Mouse (Mus musculus): Measurements from ENCODE around the gene Abhd12b.
A peak's percentile ranks its signal among the peaks of the same experiment; 100 is the strongest.

Abhd12b gene

GRCm38 (mm10) chr12:70153842-70154241 lies at the start of gene Abhd12b:
TSS of gene Abhd12b (plus strand) at chr12:70154142.
- no peak for DNase-seq (ENCODE audit: low spot score)

DNA sequence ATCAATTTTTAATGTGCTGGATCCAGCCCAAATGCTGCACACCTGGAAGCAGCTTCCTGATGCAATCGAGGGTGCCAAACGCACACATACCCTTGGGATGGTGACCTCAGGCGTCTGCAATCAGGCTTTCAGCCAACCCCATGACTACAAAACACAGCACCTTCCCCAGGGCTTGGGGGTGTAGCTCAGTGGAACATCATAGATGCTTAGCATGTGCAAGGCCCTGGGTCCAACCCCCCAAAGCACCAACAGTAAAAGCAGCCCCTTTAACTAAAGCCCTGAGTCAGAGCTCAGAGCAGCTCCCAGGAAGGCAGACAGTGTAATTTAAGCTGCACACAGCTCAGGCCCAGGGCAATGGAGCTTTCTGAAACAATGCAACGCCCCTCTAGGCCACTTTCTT lies 49.7 kb upstream of the Abhd12b start:
- DNase-seq (ENCODE audit: low spot score), result peak; percentile 73

DNA sequence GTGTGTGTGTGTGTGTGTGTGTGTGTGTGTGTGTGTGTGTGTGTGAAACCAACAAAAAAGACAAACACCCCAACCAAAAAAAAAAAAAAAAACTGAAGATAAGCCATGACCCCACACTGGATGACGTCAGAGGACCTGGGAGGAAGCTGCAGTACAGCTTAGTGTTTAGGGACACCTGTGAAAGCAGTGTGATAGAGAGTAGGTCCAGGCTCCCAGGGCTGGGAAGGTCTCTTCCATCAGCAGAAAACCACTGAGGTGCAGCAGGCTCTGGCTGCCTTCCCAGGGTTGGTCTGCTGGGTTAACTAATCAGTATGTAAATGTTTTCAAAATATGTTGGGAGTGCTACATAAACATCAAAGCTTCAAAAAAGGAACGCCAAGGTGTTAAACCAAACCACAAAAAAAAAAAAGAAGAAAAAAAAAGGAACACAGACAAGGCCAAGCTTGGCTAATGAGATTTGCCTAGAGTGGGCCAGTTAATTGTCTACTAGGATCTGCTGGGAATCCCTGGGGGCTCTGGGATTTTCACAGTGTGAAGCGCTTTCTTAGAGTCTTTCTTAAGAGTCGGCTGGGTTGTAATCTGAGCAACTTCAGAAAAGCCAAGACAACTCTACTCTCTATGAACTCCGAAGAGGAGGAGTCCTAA lies 49.0 kb upstream of the Abhd12b start:
- DNase-seq (ENCODE audit: low spot score), result peak; percentile 60

DNA sequence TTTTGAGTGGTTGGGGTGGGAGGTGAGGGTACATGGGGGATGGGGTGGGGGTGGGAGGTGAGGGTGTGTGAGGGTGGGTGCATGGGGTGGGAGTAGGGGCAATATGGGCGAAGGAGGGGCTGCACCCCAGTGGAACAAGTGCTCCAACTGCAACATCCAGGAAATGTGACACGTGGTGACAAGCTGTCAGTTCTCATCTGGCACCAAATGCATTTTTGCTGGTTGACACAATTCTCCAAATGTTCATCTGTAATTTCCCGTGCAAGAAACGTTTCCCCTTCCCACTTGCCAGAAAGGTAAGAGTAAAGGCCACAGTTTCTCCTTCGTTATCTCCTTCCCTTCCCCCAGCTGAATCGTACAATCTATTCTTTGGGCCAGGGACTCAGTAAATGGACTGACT lies 48.1 kb upstream of the Abhd12b start:
- DNase-seq (ENCODE audit: low spot score), result no peak

- no peak for DNase-seq (ENCODE audit: low spot score)
Measured at GRCm38 (mm10) chr12:70106508-70106907, 47.4 kb upstream of the Abhd12b start.

- peak; percentile 43 for DNase-seq (ENCODE audit: low spot score)
Measured at GRCm38 (mm10) chr12:70108104-70108503, 45.8 kb upstream of the Abhd12b start.

GRCm38 (mm10) chr12:70109921-70110320 lies 44.0 kb upstream of the Abhd12b start:
- no peak for DNase-seq (ENCODE audit: low spot score)

- peak; percentile 18 for DNase-seq (ENCODE audit: low spot score)
Measured at GRCm38 (mm10) chr12:70110375-70111116, 43.4 kb upstream of the Abhd12b start.

DNA sequence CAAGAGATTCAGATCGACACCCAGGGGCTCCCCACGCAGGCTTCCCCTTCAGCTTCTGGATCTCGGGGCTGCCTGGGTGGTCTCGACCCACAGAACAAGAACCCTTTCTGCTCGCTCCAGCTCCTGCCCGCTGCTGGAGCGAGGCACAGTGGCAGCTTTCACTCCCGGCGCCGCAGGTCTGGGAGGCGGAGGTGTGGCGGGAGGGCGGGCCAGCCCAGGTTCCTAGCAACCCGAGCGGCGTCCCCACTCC lies 42.9 kb upstream of the Abhd12b start:
- no peak for DNase-seq (ENCODE audit: low spot score)

DNA sequence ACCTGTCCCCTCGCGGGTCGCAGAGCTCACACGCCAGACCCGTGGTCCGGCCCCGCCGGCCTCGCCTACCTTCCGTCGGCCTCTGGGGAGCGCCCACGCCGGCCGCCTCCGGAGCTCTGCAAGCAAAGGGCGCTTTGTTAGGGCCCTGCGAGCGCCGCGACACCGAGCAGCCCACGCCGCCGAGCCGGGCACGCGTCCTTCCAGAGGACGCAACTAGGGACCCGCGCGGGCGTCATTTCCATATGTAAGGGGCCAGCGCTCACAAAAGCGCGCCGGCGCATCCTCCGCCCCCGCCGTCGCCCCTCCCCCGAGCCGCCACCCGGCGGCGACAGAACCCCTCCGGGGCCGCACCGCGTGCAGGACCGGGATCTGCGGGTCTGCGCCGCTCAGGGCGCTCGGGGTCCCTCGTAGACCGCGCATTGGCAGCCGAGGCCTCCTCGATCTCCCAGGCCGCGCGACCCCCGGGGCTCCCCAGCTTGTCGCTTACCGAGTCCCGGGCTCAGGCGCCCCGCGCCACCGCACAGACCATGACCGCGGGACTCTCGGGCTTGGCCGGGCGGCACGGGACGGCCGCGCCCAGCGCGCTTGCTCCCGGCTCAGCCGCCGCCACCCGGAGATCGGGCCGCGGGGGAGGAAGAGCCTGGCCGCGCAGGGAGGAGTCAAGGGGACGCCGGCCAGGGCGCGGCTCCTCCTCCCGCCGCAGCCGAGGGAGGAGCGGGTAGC lies 42.4 kb upstream of the Abhd12b start:
- peak; percentile 78 for DNase-seq (ENCODE audit: low spot score)

DNA sequence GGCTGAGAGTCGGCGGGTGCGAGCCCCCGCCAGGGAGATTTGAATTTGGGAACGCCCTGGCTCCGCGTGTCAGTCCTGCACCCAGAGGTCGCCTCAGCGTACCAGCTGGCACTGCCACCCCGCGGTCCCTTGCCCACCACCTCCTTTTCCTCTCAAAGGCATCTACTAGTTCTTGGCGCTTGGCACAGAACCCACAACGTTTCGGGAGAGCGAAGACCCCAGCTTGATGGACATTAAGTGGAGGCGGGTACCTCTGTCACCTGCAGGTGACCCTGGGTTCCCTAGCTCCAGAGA lies 41.9 kb upstream of the Abhd12b start:
- no peak for DNase-seq (ENCODE audit: low spot score)

- DNase-seq (ENCODE audit: low spot score), result no peak
Measured at GRCm38 (mm10) chr12:70113351-70113750, 40.6 kb upstream of the Abhd12b start, which contains the start of gene Nin. TSS of gene Nin (minus strand) at chr12:70113717.

GRCm38 (mm10) chr12:70117146-70117545 lies 36.8 kb upstream of the Abhd12b start:
- DNase-seq (ENCODE audit: low spot score), result no peak

DNA sequence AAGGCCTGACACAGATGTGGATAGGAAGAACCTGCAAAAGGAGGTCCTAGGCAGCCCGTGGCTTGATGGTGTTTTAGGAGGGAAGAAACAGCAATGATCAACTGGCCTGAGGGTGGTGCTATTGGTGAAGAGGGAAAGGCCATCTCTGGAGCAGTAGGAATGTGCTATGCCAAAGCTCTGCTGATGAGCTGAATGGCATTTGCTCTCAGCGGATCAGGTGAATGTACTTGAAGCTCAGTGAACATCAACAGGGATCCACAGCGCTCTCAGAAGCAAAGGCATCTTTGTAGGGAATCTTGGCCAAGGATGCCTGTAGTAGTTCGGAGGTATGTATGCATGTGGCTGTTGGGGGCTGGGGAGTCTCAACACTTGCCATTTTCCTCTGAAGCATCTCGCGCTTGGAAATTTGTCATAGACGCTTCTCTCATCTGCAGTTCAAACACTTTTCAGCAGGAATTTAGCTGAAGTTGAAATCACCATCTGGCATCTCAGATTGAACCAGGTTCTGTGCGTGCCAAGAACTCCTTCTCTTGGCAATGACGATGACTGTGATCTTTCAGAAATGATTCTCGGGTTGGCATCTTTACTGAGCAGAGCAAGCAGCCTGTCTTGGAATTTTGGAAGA lies 35.1 kb upstream of the Abhd12b start:
- DNase-seq (ENCODE audit: low spot score), result no peak

DNA sequence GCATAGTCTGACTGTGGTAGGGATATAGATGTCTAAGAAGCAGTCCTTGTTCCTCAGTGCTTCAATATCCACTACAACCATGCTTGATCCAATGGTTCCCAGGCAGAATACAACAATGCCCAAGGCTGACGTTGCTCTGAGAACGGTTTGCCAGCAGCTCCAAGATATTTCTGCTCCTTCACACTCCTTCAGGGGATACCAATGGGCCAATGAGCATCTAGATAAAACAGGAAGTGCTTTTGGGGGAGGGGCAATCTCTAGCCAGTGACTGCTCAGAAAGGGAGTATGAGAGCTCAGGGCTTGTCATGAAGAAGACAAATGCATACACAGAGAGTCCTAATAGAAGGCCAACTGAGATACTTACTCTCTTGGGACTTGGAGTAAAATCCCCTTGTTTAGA lies 34.4 kb upstream of the Abhd12b start:
- DNase-seq (ENCODE audit: low spot score), result no peak

DNA sequence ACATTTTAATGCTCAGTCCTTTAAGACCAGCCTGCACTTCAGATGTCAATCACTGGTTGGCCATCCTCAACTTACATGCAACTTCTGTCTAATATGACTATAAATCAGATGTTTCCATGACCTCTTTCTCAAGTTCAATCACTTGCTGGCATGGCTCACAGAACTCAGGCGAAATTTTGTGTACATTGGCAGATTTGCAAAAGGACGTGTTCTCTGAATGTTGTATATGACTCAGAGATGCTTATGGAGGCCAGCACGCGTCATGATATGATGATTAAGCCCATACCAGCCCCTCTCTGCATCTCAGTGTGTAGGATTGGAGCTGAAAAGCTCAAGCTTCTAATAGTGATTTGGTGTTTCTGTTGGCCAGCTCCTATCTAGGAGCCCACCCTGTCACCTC lies 27.3 kb upstream of the Abhd12b start:
- DNase-seq (ENCODE audit: low spot score), result no peak

DNA sequence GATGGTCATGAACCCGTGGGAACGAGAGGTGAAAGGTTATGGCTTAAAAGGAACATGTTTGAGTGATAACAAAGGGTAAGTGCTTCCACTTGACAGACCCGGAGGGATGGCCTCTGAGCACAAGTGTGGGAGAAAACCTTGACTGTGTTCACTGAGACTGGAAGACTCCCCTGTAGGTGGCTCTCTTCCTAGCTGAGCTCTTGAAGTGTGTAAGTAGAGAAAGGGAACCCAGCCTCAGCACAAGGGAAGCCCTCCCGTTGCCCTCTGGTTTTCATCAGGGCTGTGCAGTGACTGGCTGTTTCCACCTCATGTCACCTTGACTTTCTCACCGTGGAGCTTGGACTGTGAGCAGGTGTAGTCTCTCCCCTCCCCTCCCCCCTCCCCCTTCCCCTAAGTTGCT lies 24.8 kb upstream of the Abhd12b start:
- DNase-seq (ENCODE audit: low spot score), result no peak

DNA sequence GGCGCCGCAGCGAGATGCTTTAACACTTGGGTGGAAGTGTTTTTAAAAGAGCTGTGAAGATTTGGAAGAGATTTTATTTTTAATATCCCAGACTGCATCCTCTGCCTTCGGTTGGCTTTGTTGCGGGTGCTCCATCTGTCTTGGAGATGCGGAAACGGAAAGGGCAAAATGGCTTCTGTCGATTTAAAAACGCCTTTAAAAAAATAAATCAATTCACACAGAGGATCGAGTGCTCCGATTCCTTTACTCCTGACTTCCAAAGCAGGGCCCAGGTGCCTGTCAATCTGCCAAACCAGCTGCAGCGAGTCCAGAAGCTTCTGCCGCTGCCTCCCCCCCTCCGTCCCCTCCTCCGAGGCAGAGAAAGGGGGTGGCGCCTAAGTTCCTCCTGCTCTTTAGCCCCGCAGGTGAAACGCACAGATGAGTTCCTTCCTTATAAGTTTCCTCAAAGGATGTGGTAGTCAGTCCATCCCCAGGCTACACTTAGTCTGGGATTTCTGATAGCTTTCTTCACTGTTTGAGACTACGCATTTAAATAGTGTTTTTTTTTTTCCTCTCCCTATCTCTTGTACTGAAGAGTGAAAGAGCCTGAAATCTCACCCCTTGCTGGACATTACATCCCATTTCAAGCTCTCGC lies 22.8 kb upstream of the Abhd12b start:
- DNase-seq (ENCODE audit: low spot score), result no peak

- no peak for DNase-seq (ENCODE audit: low spot score)
Measured at GRCm38 (mm10) chr12:70134627-70135235, 19.2 kb upstream of the Abhd12b start.

DNA sequence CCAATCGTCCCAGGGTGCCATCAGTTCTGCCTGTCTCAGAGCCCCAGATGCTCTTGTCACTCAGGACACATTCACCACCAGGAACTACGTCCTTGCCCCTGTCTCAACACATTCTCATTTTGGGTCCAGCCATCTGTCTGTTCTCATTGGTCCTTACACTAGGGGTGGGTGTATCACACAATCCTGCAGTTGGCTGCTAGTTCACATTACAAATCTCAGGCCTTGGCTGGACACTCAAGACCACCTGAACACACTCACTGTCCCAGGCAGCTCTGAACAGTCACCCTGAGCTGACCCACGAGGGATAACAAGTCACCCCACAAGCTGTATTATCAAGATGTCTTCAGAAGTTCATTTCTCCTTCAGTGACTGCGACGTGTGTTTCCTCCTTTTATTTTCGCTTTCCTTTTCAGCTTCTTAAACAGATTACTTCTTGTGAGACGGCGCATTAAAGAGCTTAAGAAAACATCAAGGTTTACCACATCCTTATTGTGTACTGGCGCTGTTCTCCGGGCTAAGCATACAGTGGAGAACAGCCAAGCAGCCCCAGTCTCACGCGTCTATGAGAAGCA lies 17.7 kb upstream of the Abhd12b start:
- DNase-seq (ENCODE audit: low spot score), result no peak

GRCm38 (mm10) chr12:70137095-70137494 lies 16.8 kb upstream of the Abhd12b start:
- no peak for DNase-seq (ENCODE audit: low spot score)

GRCm38 (mm10) chr12:70137626-70138025 lies 16.3 kb upstream of the Abhd12b start:
- no peak for DNase-seq (ENCODE audit: low spot score)
